Mouse (Mus musculus): Measurements from ENCODE around the gene Atp1a3.
A peak's percentile ranks its signal among the peaks of the same experiment; 100 is the strongest.

The Atp1a3 gene

DNA sequence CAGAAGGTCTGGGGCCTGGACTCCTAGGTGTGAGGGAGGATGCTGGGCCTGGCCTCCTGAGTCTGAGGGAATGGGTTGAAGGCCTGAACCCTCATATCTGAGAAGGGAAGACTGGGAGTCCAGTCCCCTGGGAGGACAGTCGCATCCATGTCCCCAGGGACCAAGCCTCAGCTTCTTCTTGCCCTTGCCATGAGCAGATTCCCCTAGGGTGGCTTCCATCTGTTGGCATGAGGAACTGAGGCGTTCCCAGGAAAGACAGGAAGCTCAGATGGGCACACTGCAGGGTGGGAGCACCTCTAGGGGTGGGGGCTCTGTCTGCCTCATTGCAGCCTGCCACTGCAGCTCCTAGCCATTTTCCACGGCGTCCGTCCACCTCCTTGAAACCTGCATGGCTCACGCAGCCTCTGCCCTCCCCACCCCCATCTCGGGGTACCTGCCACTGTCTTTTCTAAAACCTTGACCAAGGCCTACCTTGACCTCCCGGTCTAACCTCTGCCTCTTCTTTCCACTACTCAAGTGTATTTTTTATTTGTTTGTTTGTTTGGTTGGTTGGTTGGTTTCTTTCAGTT is 1.9 kb downstream of the Atp1a3 start:
- DNase-seq: peak; percentile 46

- peak; percentile 43 for DNase-seq
Observed at GRCm38 (mm10) chr7:25003291-25003690, 2.5 kb downstream of the Atp1a3 start.

DNA sequence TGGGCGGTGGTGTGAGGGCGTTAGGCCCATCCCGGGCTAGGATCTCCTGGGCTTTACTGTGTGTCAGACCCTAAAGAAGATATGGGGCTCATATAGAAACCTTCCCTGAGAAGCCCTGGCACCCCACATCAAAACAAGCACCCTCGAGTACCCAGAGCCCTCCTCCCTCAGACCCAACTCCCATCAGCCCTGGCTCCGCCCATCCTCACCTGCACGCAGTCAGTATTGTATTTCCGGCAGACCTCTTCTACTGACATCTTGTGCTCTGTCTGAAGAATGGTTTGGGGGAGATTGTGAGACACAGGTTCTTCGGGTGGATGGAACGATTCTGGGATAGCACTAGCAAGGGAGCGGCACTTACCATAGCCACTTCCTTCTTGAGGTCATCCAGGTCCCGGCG is 5.0 kb downstream of the Atp1a3 start:
- DNase-seq: no peak

DNA sequence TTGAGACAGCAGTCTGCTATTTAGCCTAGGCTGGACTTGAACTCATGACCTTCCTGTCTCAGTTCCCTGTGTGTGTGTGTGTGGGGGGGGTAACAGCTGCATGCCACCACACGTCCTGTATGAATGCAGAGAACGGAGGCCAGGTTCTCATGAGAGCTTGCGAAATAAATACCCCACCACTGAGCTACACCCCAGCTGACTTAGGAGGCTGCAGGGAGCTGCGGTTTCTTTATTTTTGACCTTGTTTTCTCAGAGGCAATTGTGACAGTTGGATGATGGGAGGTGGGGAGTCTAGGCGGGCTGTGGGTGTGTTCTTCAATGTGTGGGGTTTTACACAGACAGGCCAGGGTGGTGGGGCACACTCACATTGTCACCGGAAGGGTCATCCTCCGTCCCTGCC is 5.5 kb downstream of the Atp1a3 start:
- no peak for DNase-seq

- DNase-seq: no peak
Observed at GRCm38 (mm10) chr7:24993081-24993480, 12.7 kb downstream of the Atp1a3 start.

- no peak for DNase-seq
Observed at GRCm38 (mm10) chr7:24990478-24990877, 15.3 kb downstream of the Atp1a3 start.

- DNase-seq: no peak
Observed at GRCm38 (mm10) chr7:24987941-24988340, 17.8 kb downstream of the Atp1a3 start.

- DNase-seq: no peak
Observed at GRCm38 (mm10) chr7:24985799-24986198, 20.0 kb downstream of the Atp1a3 start.

- DNase-seq: no peak
Observed at GRCm38 (mm10) chr7:24984307-24984706, 21.5 kb downstream of the Atp1a3 start.

- no peak for DNase-seq
Observed at GRCm38 (mm10) chr7:24983396-24983795, 22.4 kb downstream of the Atp1a3 start.

DNA sequence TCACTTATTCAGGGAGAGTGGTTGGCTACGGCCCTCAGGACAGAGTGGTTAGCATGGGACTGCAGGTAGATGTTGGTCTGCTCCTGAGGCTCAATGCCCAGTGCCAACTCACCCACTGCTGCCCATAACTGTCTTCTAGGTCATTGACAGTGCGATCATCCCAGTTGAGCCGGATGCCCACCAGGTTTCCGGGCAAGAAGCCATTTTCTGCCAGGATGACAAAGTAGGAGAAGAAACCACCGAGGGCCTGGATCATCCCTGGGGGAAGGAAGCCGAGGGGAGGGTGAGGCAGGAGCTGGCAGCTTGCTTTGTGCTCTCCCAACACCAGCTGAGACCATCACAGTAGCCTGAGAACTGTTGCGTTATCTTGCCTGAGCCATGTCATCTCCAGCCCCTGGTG is 25.3 kb downstream of the Atp1a3 start:
- no peak for DNase-seq

GRCm38 (mm10) chr7:24978781-24979180 is 27.0 kb downstream of the Atp1a3 start:
- no peak for DNase-seq

GRCm38 (mm10) chr7:24974893-24975595 is 30.7 kb downstream of the Atp1a3 start:
- DNase-seq: peak; percentile 56

- DNase-seq: no peak
Observed at GRCm38 (mm10) chr7:24973902-24974301, 31.9 kb downstream of the Atp1a3 start.

DNA sequence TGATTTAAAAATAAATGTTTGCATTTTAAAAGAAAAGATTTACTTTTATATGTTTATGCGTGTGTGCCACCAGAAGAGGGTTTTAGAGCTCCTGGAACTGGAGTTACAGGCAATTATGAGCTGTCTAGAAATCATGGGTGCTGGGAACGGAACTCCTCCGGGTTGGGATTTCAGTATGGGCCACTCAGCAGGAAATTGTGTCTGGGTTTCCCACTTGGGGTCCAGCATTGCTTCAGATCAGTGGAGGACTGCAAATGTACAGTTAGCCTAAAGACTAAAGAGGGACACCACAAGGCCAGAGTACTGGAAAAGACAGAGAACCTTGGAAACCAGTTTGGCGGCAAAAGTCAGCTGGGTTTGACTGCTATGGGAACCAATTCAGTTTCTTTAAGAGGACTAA is 32.5 kb downstream of the Atp1a3 start:
- DNase-seq: no peak

DNA sequence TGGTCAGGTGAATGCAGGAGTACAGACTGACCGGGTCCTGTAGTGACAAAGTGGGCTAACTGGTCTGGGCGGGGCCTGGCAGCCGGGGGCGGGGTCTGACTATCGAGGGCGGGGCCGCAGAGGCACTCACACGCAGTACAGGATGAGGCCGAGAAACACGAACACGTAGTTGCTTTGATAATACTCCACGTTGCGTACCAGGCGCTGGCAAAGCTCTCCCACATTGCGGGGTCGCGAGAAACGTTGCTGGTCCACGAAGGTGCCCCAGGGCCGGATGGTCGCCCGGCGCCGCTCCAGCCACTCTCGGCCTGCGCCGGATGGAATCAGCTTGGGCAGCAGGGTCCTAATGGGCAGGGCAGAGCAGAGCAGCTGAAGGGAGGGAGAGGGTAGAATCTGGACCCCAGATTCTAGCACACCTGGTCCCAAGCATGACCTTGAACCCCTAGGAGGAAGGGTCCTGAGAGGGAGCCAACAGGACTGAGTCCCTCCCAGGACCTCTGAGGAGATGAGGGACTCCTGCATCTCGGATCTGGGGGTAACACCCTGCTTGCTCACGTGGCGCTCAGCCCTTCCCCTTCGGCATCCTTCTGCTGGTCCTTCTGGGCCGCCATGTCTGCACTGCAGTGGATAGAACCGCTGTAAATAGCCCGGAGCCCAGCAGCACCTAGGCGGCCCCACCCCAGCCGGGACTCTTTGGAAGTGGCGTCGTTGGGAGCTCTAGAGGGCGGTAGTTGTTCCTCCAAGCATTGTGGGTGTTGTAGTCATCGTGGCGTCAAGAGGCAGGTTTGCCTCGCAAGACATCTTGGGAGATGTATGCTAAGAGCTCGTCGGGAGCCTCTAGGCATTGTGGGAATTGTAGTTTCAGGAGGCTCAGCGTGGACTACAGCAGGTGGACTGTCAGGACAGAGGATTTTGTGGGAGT is 33.5 kb downstream of the Atp1a3 start, which contains the start of gene Rabac1:
Rabac1 (minus strand) TSS at position 783 of the 922 bp plus-strand sequence.
- DNase-seq: peak; percentile 89

DNA sequence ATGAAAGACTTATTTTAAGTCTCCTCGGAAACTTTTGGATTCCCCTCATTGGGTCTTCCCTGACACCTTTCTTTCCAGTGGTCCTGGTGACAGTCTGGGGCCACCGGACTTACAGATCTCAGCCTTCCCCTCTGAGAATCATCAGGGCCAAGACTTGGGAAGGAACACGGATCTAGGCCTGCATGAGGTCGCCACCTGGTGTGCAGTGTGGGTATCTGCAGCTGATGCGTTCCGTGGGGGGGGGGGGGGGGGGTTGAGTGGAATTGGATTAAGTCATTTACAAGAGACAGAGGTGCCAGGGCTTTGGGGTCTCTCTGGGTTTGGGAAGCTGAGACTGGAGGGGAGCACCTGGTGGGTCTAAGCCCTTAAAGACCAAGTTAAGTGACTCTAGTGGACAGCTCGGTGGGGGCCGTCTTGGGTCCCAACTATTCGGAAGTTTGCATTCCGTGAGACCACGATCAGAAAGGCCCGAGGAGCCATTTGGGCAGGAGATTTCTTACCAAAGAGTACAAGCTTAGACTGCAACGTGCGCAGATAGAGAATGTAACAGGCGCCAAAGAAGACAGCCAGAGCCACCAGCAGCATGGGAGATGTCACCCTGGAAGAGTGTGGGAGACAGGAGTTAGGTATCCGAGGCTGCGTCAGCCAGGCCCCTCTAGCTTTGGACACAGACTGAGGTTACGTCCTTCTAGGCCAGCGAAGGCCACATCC is 34.3 kb downstream of the Atp1a3 start:
- DNase-seq: peak; percentile 54

- no peak for DNase-seq
Observed at GRCm38 (mm10) chr7:24970341-24970740, 35.4 kb downstream of the Atp1a3 start.

DNA sequence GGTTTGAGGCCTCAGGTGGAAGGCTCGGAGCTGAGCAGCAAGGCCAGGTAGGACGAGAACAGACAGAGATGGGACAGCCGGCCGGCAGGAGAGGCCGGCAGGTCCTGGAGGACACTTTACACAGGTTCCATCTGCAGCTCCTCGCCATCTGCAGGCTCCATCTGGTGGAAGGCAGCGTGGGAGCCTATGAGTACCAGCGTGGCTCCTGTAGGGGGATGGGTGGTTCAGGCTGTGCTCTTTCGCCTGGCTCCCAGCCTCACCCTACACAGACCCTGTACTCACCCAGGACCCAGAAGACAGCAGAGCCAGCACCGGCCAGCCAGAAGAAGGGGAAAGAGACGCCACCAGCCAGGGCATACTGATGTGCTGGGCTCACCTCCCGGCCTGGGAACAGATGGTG is 36.0 kb downstream of the Atp1a3 start:
- peak; percentile 80 for DNase-seq

DNA sequence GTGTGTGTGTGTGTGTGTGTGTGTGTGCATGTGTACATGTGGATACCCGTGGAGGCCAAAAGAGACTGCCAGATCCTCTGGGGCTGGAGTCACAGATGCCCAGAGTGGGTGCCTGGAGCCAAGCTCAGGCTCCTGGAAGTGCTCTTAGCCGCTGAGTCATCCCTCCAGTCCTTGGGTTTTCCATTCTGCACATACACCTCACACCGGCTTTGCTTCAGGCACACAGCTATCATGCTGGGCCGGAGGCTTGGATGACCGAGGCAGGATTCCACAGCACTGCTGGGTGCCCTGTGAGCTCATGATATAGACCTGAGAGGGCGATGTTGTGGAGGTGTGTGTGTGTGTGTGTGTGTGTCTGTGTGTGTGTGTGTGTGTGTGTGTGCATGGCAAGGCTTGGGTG is 37.3 kb downstream of the Atp1a3 start:
- peak; percentile 45 for DNase-seq

DNA sequence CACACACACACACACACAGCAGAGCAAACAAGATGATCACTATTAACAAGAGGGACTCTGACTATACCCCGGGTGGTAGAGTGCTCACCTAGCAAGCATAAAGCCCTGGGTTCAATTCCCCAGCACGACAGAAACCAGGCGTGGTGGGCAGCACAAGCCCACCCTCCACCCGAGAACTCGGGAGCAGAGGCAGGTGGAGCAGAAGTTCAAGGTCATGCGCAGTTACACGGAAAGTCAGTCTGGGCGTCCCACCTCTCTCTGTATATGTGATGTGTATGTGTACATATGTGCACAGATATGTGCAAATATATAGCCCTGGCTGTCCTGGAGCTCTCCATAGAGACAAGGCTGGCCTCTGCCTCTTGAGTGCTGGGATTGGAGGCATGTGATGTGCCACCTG is 37.8 kb downstream of the Atp1a3 start:
- DNase-seq: no peak

DNA sequence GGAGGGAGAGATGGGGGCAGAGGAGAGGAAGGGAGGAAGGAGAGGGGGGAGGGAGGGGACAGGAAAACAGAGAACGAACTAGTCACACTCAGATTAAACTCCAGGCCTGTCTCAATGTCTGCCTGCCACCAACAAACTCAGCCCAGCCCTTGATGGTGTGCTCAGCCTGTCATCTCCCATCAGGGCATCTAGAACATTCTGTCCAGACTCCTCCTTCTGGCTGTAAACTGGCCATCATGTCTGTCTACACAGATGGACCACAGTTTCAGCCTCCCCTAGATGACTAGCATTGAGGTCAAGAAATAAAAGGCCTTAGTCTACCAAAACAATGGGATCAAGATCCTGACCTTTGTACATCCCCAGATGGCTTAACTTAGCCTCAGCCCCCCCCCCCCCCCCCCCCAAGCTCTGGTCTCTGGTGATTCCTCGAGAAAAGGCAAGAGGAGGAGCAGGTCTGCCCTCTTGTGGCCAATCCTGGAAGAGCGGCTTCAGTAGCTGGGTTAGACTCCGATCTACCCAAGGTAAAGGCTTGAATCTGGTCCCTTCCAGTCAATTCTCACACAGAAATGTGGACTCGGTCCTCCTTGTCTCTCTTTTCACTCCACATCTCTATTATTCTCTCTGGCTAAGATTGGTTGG is 40.7 kb downstream of the Atp1a3 start:
- peak; percentile 91 for DNase-seq

- no peak for DNase-seq
Observed at GRCm38 (mm10) chr7:24964288-24964687, 41.5 kb downstream of the Atp1a3 start.

Measured in cerebellum, adult 8-10 months (tissue).